Mouse (Mus musculus) splenic B cell, adult 2 months (primary cell): ENCODE data around the gene Ltf.
A peak's percentile ranks its signal among the peaks of the same experiment; 100 is the strongest.

ENCODE experiments used
- DNase-seq: peaks from one replicate; pipeline ENCODE4 v3.0.0-alpha.2; 2011; ENCODE audit warnings: low read depth, low spot score
- H3K27me3 ChIP-seq: 2 replicates; pipeline ENCODE4 v1.6.1; 2012; ENCODE audit warnings: mild to moderate bottlenecking, low read length, moderate library complexity, mixed read lengths; ENCODE audit not compliant: control insufficient read depth, poor library complexity, insufficient read depth, severe bottlenecking
- H3K36me3 ChIP-seq: 2 replicates; pipeline ENCODE4 v1.6.1; 2012; ENCODE audit warnings: mild to moderate bottlenecking, low read length, moderate library complexity, mixed read lengths; ENCODE audit not compliant: control insufficient read depth, poor library complexity, insufficient read depth, severe bottlenecking

Gene Ltf

GRCm38 (mm10) chr9:111019022-111019421 is at the start of gene Ltf:
Gene Ltf (plus strand): TSS chr9:111019271.
- no peak for DNase-seq
- Histone ChIP-seq H3K27me3 (no peaks in the 10 kb centered on the region), H3K36me3 (no peaks in the 10 kb centered on the region)

- H3K36me3 ChIP-seq, result no peaks in the 10 kb centered on the region
- no peaks in the 10 kb centered on the region for H3K27me3 ChIP-seq
- no peak for DNase-seq
These were observed 39.7 kb upstream of the Ltf start for GRCm38 (mm10) chr9:110979411-110979810.

- DNase-seq, result no peak
- H3K36me3 ChIP-seq, result no peaks in the 10 kb centered on the region
- H3K27me3 ChIP-seq, result no peaks in the 10 kb centered on the region
These were observed 36.7 kb upstream of the Ltf start for GRCm38 (mm10) chr9:110982351-110982750.

DNA sequence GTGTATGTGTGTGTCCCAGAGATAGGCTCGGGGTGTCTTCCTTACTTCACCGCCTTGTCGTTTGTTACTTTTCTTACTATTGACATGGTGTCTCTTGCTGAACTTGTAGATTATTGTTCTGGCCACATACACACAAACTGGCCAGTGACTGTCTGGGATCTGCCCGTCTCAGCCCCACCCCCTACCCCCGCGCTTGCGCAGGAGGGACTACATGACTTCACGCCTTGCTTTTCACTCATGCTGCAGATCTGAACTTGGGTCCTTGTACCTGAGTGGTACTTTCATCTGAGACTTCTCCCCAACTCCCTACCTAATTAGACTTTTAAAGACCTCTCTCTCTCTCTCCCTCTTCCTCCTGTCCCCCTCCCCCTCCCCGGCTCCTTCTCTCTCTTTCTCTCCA is 35.0 kb upstream of the Ltf start:
- Histone ChIP-seq H3K36me3 (no peaks in the 10 kb centered on the region), H3K27me3 (no peaks in the 10 kb centered on the region)
- no peak for DNase-seq

DNA sequence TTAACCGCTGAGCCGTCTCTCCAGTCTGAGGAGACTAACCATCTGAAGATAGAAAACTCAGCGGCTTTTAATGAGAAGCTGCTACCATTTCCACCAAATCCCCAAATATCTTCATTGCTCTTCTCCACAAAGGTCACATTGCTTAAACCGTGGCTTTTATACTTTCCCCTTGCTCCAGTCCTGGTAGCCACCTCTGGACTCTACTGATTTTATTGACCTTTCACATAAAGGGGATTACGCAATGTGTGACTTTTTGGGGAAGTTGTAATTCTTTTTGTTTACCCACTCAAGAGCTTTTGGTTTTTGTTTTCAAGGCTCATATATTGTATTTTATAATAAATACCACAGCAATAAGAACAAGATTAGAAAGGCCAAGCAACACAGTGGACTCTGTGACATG is 33.5 kb upstream of the Ltf start:
- Histone ChIP-seq H3K36me3 (no peaks in the 10 kb centered on the region), H3K27me3 (no peaks in the 10 kb centered on the region)
- DNase-seq, result no peak

GRCm38 (mm10) chr9:110985951-110986350 is 33.1 kb upstream of the Ltf start:
- peak; percentile 25 for DNase-seq
- Histone ChIP-seq H3K36me3 (no peaks in the 10 kb centered on the region), H3K27me3 (no peaks in the 10 kb centered on the region)

DNA sequence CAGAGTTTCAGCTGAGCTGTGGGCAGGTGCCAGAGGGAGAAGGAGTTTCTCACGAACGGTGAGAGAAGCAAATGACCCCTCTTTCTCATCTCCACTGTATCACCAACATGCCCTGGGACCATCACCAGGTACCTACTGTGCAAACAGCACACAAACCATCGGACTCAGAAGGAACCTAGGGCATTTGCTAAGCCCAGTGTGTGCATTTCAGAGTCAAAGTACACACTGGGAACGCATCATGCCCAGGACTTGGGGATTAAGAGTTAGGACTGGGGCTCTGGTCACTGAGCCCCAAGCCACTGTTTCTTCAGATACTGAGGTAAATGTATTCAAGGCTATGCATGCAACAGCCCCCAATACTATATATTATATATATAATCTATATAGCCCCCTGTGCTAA is 31.7 kb upstream of the Ltf start:
- DNase-seq, result no peak
- no peaks in the 10 kb centered on the region for H3K36me3 ChIP-seq
- no peaks in the 10 kb centered on the region for H3K27me3 ChIP-seq

- Histone ChIP-seq H3K27me3 (no peaks in the 10 kb centered on the region), H3K36me3 (no peaks in the 10 kb centered on the region)
- no peak for DNase-seq
These were observed 31.0 kb upstream of the Ltf start for GRCm38 (mm10) chr9:110988078-110988477.

GRCm38 (mm10) chr9:110989141-110989540 is 29.9 kb upstream of the Ltf start:
- DNase-seq, result no peak
- Histone ChIP-seq H3K27me3 (no peaks in the 10 kb centered on the region), H3K36me3 (no peaks in the 10 kb centered on the region)

DNA sequence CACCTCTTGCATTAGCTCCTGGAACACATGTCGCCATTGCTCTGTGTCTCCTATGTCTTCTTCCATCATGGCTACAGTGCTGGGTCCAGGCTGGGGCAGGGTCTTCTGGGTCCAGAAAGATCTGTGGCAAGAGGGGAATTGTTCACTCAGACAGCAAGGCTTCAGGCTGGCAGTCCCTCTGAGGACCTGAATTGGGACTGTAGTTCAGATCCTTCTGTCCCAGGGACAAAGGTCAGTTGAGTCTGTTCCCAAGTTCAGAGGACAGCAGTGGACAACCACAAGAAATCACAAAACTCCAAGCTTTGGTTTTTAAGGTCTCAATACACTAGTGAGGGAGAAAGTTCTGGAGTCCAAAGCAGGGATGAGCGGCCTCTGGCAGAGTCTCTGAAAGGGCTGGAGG is 29.5 kb upstream of the Ltf start:
- H3K27me3 ChIP-seq, result no peaks in the 10 kb centered on the region
- no peak for DNase-seq
- no peaks in the 10 kb centered on the region for H3K36me3 ChIP-seq

DNA sequence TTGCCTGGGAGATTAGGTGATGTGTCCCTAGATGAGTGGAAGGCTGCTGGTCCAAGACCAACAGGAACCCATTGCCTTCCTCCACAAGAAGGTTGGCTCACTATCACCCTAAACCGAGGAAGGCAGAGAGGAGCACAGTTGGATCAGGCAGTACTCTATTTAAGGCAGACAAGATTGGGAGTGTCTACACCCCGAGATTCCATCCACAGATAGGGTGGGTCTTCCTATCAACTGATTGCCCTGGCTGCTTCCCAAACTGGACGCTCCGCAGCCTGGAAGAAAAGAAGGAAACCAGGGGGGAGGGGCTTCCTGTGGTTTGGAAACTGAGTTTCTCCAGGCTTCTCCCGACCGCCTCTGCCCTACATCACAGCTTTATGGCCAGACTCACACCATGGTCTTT is 28.9 kb upstream of the Ltf start, which contains the start of gene Rtp3:
Rtp3 (minus strand) TSS at position 380 of the 400 bp plus-strand sequence.
- Histone ChIP-seq H3K27me3 (no peaks in the 10 kb centered on the region), H3K36me3 (no peaks in the 10 kb centered on the region)
- DNase-seq, result no peak

DNA sequence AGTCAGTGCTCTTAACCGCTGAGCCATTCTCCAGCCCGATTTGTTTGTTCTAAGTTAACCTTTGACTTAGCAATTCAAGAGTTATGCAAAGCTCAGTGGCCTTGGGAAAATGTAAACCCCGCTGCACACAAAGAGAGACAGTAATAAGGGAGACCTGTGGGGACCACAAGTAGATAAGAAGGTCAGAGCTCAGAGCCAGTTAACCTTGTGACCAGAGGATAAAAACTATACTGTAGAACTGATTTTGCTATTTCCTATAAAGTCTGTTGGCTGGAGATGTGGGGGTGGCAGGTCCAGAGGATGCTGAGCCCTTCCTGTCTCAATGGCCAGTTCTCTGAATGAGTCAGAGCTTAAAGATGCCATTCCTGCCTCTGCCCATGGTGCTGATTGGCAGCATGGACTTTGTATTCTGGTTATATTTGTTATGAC is 25.8 kb upstream of the Ltf start:
- Histone ChIP-seq H3K27me3 (no peaks in the 10 kb centered on the region), H3K36me3 (no peaks in the 10 kb centered on the region)
- no peak for DNase-seq

- no peaks in the 10 kb centered on the region for H3K27me3 ChIP-seq
- no peaks in the 10 kb centered on the region for H3K36me3 ChIP-seq
- peak; percentile 91 for DNase-seq
These were observed 24.3 kb upstream of the Ltf start for GRCm38 (mm10) chr9:110994716-110995172.

- no peaks in the 10 kb centered on the region for H3K36me3 ChIP-seq
- H3K27me3 ChIP-seq, result no peaks in the 10 kb centered on the region
- DNase-seq, result peak; percentile 92
These were observed 21.8 kb upstream of the Ltf start for GRCm38 (mm10) chr9:110997245-110997644.

DNA sequence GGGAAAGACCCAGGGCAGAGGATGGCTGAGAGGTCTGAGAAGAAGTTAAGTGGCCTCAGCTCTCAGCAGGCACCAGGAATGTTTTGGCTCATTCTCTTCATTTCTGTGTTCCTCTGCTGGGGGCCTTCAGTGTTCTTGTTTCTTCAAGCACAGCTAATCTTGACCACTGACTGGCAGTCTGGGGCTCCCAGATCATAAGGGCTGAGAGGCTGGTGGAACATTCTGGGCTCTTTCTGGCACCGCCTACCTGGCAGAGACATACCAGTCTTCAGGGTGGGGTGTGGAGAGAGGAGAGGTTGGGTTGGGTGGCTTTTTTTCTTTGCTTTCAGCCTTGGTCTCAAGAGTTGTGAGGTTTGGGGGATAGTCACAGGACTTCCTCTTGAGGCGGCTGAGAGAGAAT is 20.0 kb upstream of the Ltf start:
- Histone ChIP-seq H3K36me3 (no peaks in the 10 kb centered on the region), H3K27me3 (no peaks in the 10 kb centered on the region)
- no peak for DNase-seq

DNA sequence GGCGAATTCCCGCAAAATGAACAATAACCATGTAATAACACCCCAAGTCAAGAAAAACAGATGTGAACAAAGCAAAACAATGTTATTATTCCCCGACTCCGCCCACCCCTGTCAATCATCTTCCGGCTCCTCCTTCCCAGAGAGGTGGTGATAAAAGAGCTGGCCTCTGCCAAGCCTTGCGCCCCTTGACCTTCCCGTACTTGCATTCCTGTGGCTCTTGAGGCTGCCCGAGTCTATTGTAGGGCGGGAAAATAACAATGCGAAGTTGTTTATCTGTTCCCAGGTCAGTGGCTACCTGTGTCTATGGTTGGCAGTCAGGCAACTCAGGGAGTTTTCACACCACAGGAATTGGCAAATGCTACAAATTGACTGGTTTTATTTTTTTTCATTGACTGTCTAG is 19.2 kb upstream of the Ltf start:
- DNase-seq, result no peak
- H3K27me3 ChIP-seq, result no peaks in the 10 kb centered on the region
- no peaks in the 10 kb centered on the region for H3K36me3 ChIP-seq
